17 mouse cellular contexts compared by ENCODE assay signal in genomic region chr15:6592561-6593253, GRCm38 (mm10).
DNase-seq lines count a peak whose midpoint lies in the region; ATAC-seq lines count a peak whose summit lies in the region.
"Had no signal": no experiment of that assay in that cellular context is flagged by ENCODE, and none has a peak within 500 bp of the region (broad histone marks: within the 10 kb centered on the region; RNA-seq: fewer than 3 reads in every experiment).

No protein-coding gene starts in this region.

- WGBS in heart, embryonic 16.5 days: 59% methylated on average over 5 of the region's 5 CpGs
- whole genome bisulfite sequencing in midbrain, embryonic 11.5 days: 87% methylated on average over 5 of the region's 5 CpGs

- no peaks in the 10 kb centered on the region for H3K27me3 ChIP-seq in heart, embryonic 16.5 days (ENCODE audit: control insufficient read depth, insufficient read depth, low read length)
- H3K27me3 ChIP-seq in midbrain, embryonic 11.5 days (ENCODE audit: control insufficient read depth, insufficient read depth, low read length): no peaks in the 10 kb centered on the region
- H3K27me3 ChIP-seq: embryonic facial prominence, embryonic 12.5 days; neural tube, embryonic 13.5 days had no signal

- H3K4me1 ChIP-seq in heart, embryonic 16.5 days (ENCODE audit: control insufficient read depth, insufficient read depth, low read length): no peaks in the 10 kb centered on the region
- H3K4me1 ChIP-seq in midbrain, embryonic 11.5 days (ENCODE audit: control insufficient read depth, insufficient read depth, low read length): no peaks in the 10 kb centered on the region
- H3K4me1 ChIP-seq: embryonic facial prominence, embryonic 12.5 days; forebrain, embryonic 10.5 days; neural tube, embryonic 13.5 days had no signal

- no peak for DNase-seq in heart, postnatal 25 days (ENCODE audit: low spot score)
- DNase-seq in naive thymus-derived CD4-positive, alpha-beta T cell, adult 2 months (ENCODE audit: low read depth): peak; percentile 92
- no peak for DNase-seq in embryo, embryonic 9.5 days (ENCODE audit: extremely low spot score)
- no peak for DNase-seq in midbrain, embryonic 11.5 days (ENCODE audit: low spot score, missing footprints)
- DNase-seq in urinary bladder, postnatal 36 days (ENCODE audit: low spot score in 2 of 2): no peak
- DNase-seq: cerebellum, postnatal 36 days; kidney, postnatal 14 days; layer of hippocampus, adult 9-11 months; right cerebral cortex, postnatal 4 days had no signal

- intact Hi-C loops in heart, postnatal 25 days (cut with DNase I): no loop called here

- H3K4me3 ChIP-seq in heart, embryonic 16.5 days (ENCODE audit: low read length): no peak overlapping the region
- no peak overlapping the region for H3K4me3 ChIP-seq in midbrain, embryonic 11.5 days (ENCODE audit: low read depth, low read length)
- H3K4me3 ChIP-seq: embryonic facial prominence, embryonic 12.5 days; forebrain, embryonic 10.5 days; neural tube, embryonic 13.5 days had no signal

- peak overlapping the region; percentile 59 for H3K27ac ChIP-seq in heart, embryonic 16.5 days (ENCODE audit: low read length)
- no peak overlapping the region for H3K27ac ChIP-seq in midbrain, embryonic 11.5 days (ENCODE audit: low read depth, low read length)
- H3K27ac ChIP-seq: embryonic facial prominence, embryonic 12.5 days; forebrain, embryonic 10.5 days; macrophage; neural tube, embryonic 13.5 days had no signal

- H3K36me3 ChIP-seq in heart, embryonic 16.5 days (ENCODE audit: control insufficient read depth, insufficient read depth): no peaks in the 10 kb centered on the region
- H3K36me3 ChIP-seq in midbrain, embryonic 11.5 days (ENCODE audit: control insufficient read depth, insufficient read depth, low read length): no peaks in the 10 kb centered on the region
- H3K36me3 ChIP-seq: embryonic facial prominence, embryonic 12.5 days; forebrain, embryonic 10.5 days; neural tube, embryonic 13.5 days had no signal

- no peak overlapping the region for H3K4me2 ChIP-seq in heart, embryonic 16.5 days (ENCODE audit: low read depth, low read length)
- H3K4me2 ChIP-seq in midbrain, embryonic 11.5 days: no peak overlapping the region
- H3K4me2 ChIP-seq: embryonic facial prominence, embryonic 12.5 days; neural tube, embryonic 13.5 days had no signal

- no peak overlapping the region for H3K9ac ChIP-seq in heart, embryonic 16.5 days (ENCODE audit: low read length)
- H3K9ac ChIP-seq in midbrain, embryonic 11.5 days (ENCODE audit: low read length): no peak overlapping the region
- H3K9ac ChIP-seq: embryonic facial prominence, embryonic 12.5 days; neural tube, embryonic 13.5 days had no signal

- 0 out of 2 replicates have a peak, but pooled peaks have one; percentile 37 for ATAC-seq in heart, embryonic 16.5 days (replicated peaks; ENCODE audit: extremely low read depth, insufficient read depth, low FRiP score)
- ATAC-seq in CD4-positive, CD25-positive, alpha-beta regulatory T cell, adult 4 months: peak; percentile 77
- peak; percentile 20; the same call in 1 of the 2 replicates for ATAC-seq in granulocyte monocyte progenitor cell, adult 5-6 weeks (replicated peaks; ENCODE audit: poor library complexity, severe bottlenecking)
- no peak for ATAC-seq in midbrain, embryonic 11.5 days (ENCODE audit: low FRiP score)
- ATAC-seq: intestine, embryonic 16.5 days had no signal

- H3K9me3 ChIP-seq in heart, embryonic 16.5 days (replicated peaks; ENCODE audit: control insufficient read depth, low read length): no peaks in the 10 kb centered on the region
- H3K9me3 ChIP-seq in midbrain, embryonic 11.5 days (ENCODE audit: control insufficient read depth, low read length): no peaks in the 10 kb centered on the region
- H3K9me3 ChIP-seq: embryonic facial prominence, embryonic 12.5 days; forebrain, embryonic 10.5 days; neural tube, embryonic 13.5 days had no signal
